Mouse (Mus musculus): ENCODE results near the gene Sept3. TPM values are rescaled to one million over a fixed set of nuclear protein-coding genes. Genes with fewer than 3 reads are reported as not detected.

The Sept3 gene
- polyA plus RNA-seq, 1 experiment from 2014 or later: 0.32 TPM

DNA sequence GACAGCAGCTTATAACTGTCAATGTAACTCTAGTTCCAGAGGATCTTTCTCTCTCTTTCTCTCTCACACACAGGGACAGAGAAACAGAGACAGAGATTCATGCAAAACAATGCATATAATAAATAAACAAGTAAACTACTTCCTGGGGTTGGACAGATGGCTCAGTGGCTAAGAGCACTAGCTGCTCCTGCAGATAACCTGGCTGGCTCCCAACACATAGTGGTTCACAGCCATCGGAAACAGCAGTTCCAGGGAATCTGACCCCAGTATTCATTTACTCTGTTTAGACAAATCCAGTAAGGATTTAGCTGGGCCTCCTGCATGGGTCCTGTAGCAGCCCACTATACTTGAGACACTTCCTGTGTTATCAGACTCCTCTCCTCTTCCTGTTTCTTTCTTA, 44.9 kb downstream of the Sept3 start:
- Histone ChIP-seq H3K4me3 (ENCODE audit: low read depth, low read length) (no peak overlapping the region), H3K36me3 (ENCODE audit: control insufficient read depth, insufficient read depth) (no peaks in the 10 kb centered on the region), H3K4me1 (ENCODE audit: control insufficient read depth, low read depth, low read length) (no peaks in the 10 kb centered on the region), H3K9me3 (replicated peaks; ENCODE audit: control insufficient read depth, low read length) (no peaks in the 10 kb centered on the region), H3K27me3 (ENCODE audit: control insufficient read depth, insufficient read depth, low read depth, low read length) (no peaks in the 10 kb centered on the region), H3K9ac (ENCODE audit: low read depth, low read length) (no peak overlapping the region), H3K4me2 (ENCODE audit: low read depth, low read length) (no peak overlapping the region), H3K27ac (ENCODE audit: low read length) (no peak overlapping the region)
- ATAC-seq (ENCODE audit: low read depth): no peak
- 53% methylated on average over 1 of the region's 1 CpGs for WGBS (ENCODE audit: insufficient replicate concordance)

DNA sequence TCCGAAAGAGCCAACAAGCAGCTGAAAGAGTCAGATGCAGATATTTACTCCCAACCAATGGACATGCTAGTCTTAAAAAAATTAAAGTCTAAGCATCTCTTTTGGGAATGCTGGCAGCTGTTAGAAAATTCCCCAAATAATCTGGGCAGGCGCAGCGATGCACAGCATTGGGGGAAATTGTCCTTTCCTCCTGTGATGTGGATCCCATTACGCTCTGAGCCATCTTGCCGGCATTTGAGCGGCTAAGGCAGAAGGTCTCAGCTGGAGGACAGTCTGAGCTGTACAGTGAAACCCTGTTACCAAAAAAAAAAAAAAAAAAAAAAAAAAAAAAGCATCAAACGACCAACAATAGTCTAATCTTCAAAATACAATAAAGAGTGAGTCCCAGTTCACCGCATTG, 47.5 kb downstream of the Sept3 start:
- H3K9me3 ChIP-seq (replicated peaks; ENCODE audit: control insufficient read depth, low read length): no peaks in the 10 kb centered on the region
- no peaks in the 10 kb centered on the region for H3K4me1 ChIP-seq (ENCODE audit: control insufficient read depth, low read depth, low read length)
- no peak for ATAC-seq (ENCODE audit: low read depth)
- no peak overlapping the region for H3K27ac ChIP-seq (ENCODE audit: low read length)
- H3K4me3 ChIP-seq (ENCODE audit: low read depth, low read length): no peak overlapping the region
- WGBS (ENCODE audit: insufficient replicate concordance): 70% methylated on average over 8 of the region's 8 CpGs
- no peak overlapping the region for H3K9ac ChIP-seq (ENCODE audit: low read depth, low read length)
- H3K27me3 ChIP-seq (ENCODE audit: control insufficient read depth, insufficient read depth, low read depth, low read length): no peaks in the 10 kb centered on the region
- H3K4me2 ChIP-seq (ENCODE audit: low read depth, low read length): no peak overlapping the region
- H3K36me3 ChIP-seq (ENCODE audit: control insufficient read depth, insufficient read depth): no peaks in the 10 kb centered on the region

- 69% methylated on average over 2 of the region's 2 CpGs for WGBS (ENCODE audit: insufficient replicate concordance)
- H3K9ac ChIP-seq (ENCODE audit: low read depth, low read length): no peak overlapping the region
- H3K4me1 ChIP-seq (ENCODE audit: control insufficient read depth, low read depth, low read length): no peaks in the 10 kb centered on the region
- no peak for ATAC-seq (ENCODE audit: low read depth)
- H3K4me2 ChIP-seq (ENCODE audit: low read depth, low read length): no peak overlapping the region
- no peak overlapping the region for H3K27ac ChIP-seq (ENCODE audit: low read length)
- no peak overlapping the region for H3K4me3 ChIP-seq (ENCODE audit: low read depth, low read length)
- H3K36me3 ChIP-seq (ENCODE audit: control insufficient read depth, insufficient read depth): peaks cover 8% of the 10 kb centered on the region
- no peaks in the 10 kb centered on the region for H3K9me3 ChIP-seq (replicated peaks; ENCODE audit: control insufficient read depth, low read length)
- H3K27me3 ChIP-seq (ENCODE audit: control insufficient read depth, insufficient read depth, low read depth, low read length): no peaks in the 10 kb centered on the region
These were observed 50.7 kb downstream of the Sept3 start for GRCm38 (mm10) chr15:82325382-82325781.

DNA sequence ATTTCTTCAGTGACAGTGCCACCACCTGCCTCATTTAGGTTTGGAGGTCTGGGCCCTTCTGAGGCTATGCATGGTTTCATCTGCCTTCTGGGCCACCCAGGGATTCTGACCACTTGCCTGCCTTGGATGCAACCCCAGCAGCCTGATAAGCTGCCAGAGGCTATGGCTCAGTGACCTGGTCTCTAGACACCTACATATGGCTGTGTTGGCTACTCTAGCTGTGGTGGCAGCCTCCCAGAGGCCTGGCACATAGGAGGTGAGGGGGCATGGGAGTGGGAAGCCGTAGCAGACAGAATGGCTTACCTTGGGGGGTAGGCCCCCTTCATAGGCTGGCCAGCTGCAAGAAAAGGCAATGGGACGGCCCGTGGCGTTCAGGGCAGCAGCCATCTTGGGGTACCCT, 60.5 kb downstream of the Sept3 start:
- Histone ChIP-seq H3K9ac (ENCODE audit: low read depth, low read length) (no peak overlapping the region), H3K27ac (ENCODE audit: low read length) (no peak overlapping the region), H3K4me3 (ENCODE audit: low read depth, low read length) (no peak overlapping the region), H3K4me2 (ENCODE audit: low read depth, low read length) (no peak overlapping the region), H3K36me3 (ENCODE audit: control insufficient read depth, insufficient read depth) (peaks cover 36% of the 10 kb centered on the region), H3K4me1 (ENCODE audit: control insufficient read depth, low read depth, low read length) (peaks cover 32% of the 10 kb centered on the region), H3K27me3 (ENCODE audit: control insufficient read depth, insufficient read depth, low read depth, low read length) (no peaks in the 10 kb centered on the region), H3K9me3 (replicated peaks; ENCODE audit: control insufficient read depth, low read length) (no peaks in the 10 kb centered on the region)
- WGBS (ENCODE audit: insufficient replicate concordance): 98% methylated on average over 4 of the region's 4 CpGs
- ATAC-seq (ENCODE audit: low read depth): no peak

- Histone ChIP-seq H3K9ac (ENCODE audit: low read depth, low read length) (no peak overlapping the region), H3K36me3 (ENCODE audit: control insufficient read depth, insufficient read depth) (peaks cover 33% of the 10 kb centered on the region), H3K27ac (ENCODE audit: low read length) (no peak overlapping the region), H3K9me3 (replicated peaks; ENCODE audit: control insufficient read depth, low read length) (no peaks in the 10 kb centered on the region), H3K4me1 (ENCODE audit: control insufficient read depth, low read depth, low read length) (peaks cover 41% of the 10 kb centered on the region), H3K27me3 (ENCODE audit: control insufficient read depth, insufficient read depth, low read depth, low read length) (no peaks in the 10 kb centered on the region), H3K4me3 (ENCODE audit: low read depth, low read length) (peak overlapping the region; percentile 1; the same call in 1 of the 2 replicates), H3K4me2 (ENCODE audit: low read depth, low read length) (no peak overlapping the region; the same call in 1 of the 2 replicates)
- 91% methylated on average over 12 of the region's 12 CpGs for WGBS (ENCODE audit: insufficient replicate concordance)
- ATAC-seq (ENCODE audit: low read depth): no peak
These were observed 61.9 kb downstream of the Sept3 start for GRCm38 (mm10) chr15:82336629-82337028.

GRCm38 (mm10) chr15:82337875-82338274, 63.2 kb downstream of the Sept3 start:
- peaks cover 52% of the 10 kb centered on the region for H3K4me1 ChIP-seq (ENCODE audit: control insufficient read depth, low read depth, low read length)
- WGBS (ENCODE audit: insufficient replicate concordance): 5% methylated on average over 4 of the region's 4 CpGs

GRCm38 (mm10) chr15:82338593-82339112, 64.0 kb downstream of the Sept3 start, which contains the start of the genes Naga, Pheta2 and Smdt1:
Gene Naga, minus strand, starts transcription at chr15:82338925.
Gene Pheta2, plus strand, starts transcription at chr15:82338942.
Gene Smdt1, plus strand, starts transcription at chr15:82338959.
- WGBS (ENCODE audit: insufficient replicate concordance): under 1% methylated on average over 41 of the region's 41 CpGs
- H3K36me3 ChIP-seq (ENCODE audit: control insufficient read depth, insufficient read depth): peaks cover 36% of the 10 kb centered on the region
- no peaks in the 10 kb centered on the region for H3K27me3 ChIP-seq (ENCODE audit: control insufficient read depth, insufficient read depth, low read depth, low read length)
- H3K4me3 ChIP-seq (ENCODE audit: low read depth, low read length): peak within 1 kb of the TSS; percentile 77
- H3K9ac ChIP-seq (ENCODE audit: low read depth, low read length): peak within 1 kb of the TSS; percentile 96
- ATAC-seq (ENCODE audit: low read depth): peak; percentile 77
- peak within 1 kb of the TSS; percentile 94 for H3K4me2 ChIP-seq (ENCODE audit: low read depth, low read length)
- peak within 1 kb of the TSS; percentile 100 for H3K27ac ChIP-seq (ENCODE audit: low read length)
- H3K9me3 ChIP-seq (replicated peaks; ENCODE audit: control insufficient read depth, low read length): no peaks in the 10 kb centered on the region
- H3K4me1 ChIP-seq (ENCODE audit: control insufficient read depth, low read depth, low read length): peaks cover 60% of the 10 kb centered on the region

More at GRCm38 (mm10) chr15:82337875-82338274, 63.2 kb downstream of the Sept3 start:
- ATAC-seq (ENCODE audit: low read depth): no peak
- H3K9ac ChIP-seq (ENCODE audit: low read depth, low read length): peak overlapping the region; percentile 70
- peak overlapping the region; percentile 94 for H3K4me2 ChIP-seq (ENCODE audit: low read depth, low read length)
- H3K36me3 ChIP-seq (ENCODE audit: control insufficient read depth, insufficient read depth): peaks cover 30% of the 10 kb centered on the region
- no peaks in the 10 kb centered on the region for H3K27me3 ChIP-seq (ENCODE audit: control insufficient read depth, insufficient read depth, low read depth, low read length)
- H3K27ac ChIP-seq (ENCODE audit: low read length): peak overlapping the region; percentile 80
- H3K9me3 ChIP-seq (replicated peaks; ENCODE audit: control insufficient read depth, low read length): no peaks in the 10 kb centered on the region
- peak overlapping the region; percentile 77 for H3K4me3 ChIP-seq (ENCODE audit: low read depth, low read length)

DNA sequence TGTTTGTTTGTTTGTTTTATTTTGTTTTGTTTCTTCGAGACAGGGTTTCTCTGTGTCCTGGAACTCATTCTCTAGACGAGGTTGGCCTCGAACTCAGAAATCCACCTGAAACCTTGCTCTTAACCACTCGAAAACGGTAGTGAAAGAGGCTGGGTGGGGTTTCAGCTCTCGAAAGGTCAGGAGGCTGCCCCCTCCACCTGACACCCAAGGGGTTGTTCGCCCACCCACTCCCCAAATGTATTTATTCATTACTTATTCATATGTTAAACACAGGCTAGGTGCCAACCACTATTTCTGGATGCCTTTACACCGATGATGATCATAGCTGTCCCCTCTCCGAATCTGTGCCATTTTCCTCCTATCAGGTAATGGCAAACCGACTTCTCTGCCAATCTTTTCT, 64.5 kb downstream of the Sept3 start:
- peak overlapping the region; percentile 94 for H3K4me2 ChIP-seq (ENCODE audit: low read depth, low read length)
- peaks cover 36% of the 10 kb centered on the region for H3K36me3 ChIP-seq (ENCODE audit: control insufficient read depth, insufficient read depth)
- ATAC-seq (ENCODE audit: low read depth): no peak
- H3K9me3 ChIP-seq (replicated peaks; ENCODE audit: control insufficient read depth, low read length): no peaks in the 10 kb centered on the region
- H3K4me3 ChIP-seq (ENCODE audit: low read depth, low read length): peak overlapping the region; percentile 77
- 35% methylated on average over 10 of the region's 10 CpGs for WGBS (ENCODE audit: insufficient replicate concordance)
- H3K4me1 ChIP-seq (ENCODE audit: control insufficient read depth, low read depth, low read length): peaks cover 64% of the 10 kb centered on the region
- peak overlapping the region; percentile 100 for H3K27ac ChIP-seq (ENCODE audit: low read length)
- no peaks in the 10 kb centered on the region for H3K27me3 ChIP-seq (ENCODE audit: control insufficient read depth, insufficient read depth, low read depth, low read length)
- peak overlapping the region; percentile 96 for H3K9ac ChIP-seq (ENCODE audit: low read depth, low read length)

DNA sequence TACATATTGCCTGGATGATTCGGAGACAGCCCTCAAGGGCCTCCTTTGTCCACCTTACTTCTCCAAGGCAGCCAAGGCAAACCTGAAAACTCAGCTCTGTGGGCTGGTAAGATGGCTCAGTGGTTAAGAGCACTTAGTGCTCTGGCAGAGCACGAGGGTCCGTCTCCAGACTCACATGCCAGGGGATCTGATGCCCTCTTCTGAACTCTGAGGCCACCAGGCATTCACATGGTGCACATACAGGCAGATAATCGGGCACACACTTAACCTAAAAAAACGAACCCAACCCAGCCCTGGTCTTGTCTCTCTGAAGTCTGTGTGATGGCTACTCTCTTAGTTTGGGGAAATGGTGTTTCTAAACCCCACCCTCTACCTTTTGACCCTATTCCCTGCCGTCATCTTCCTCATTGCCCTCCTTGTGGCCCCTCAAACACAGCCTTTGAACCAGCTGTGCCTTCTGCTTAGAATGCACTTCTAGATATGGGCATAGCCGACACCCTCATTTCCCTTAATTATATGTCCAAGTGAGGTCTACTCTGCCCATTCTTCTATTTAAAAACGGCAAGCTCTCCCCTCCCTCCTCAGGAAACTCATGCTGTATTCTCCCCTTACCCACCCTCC, 65.1 kb downstream of the Sept3 start:
- Histone ChIP-seq H3K4me3 (ENCODE audit: low read depth, low read length) (peak overlapping the region; percentile 69), H3K9ac (ENCODE audit: low read depth, low read length) (peak overlapping the region; percentile 96), H3K9me3 (replicated peaks; ENCODE audit: control insufficient read depth, low read length) (no peaks in the 10 kb centered on the region), H3K4me2 (ENCODE audit: low read depth, low read length) (peak overlapping the region; percentile 94), H3K27ac (ENCODE audit: low read length) (peak overlapping the region; percentile 100), H3K4me1 (ENCODE audit: control insufficient read depth, low read depth, low read length) (peaks cover 70% of the 10 kb centered on the region), H3K36me3 (ENCODE audit: control insufficient read depth, insufficient read depth) (peaks cover 30% of the 10 kb centered on the region), H3K27me3 (ENCODE audit: control insufficient read depth, insufficient read depth, low read depth, low read length) (no peaks in the 10 kb centered on the region)
- ATAC-seq (ENCODE audit: low read depth): no peak
- WGBS (ENCODE audit: insufficient replicate concordance): 34% methylated on average over 8 of the region's 8 CpGs
